Mouse (Mus musculus) inflammation-experienced regulatory T-cells, adult 6 months (primary cell): Measurements from ENCODE around the gene Tcp11l2. TPM values are rescaled to one million over a fixed set of nuclear protein-coding genes. Genes with fewer than 3 reads are reported as not detected.
A peak's percentile ranks its signal among the peaks of the same experiment; 100 is the strongest.

Experiments used
- ATAC-seq: one replicate; pipeline ENCODE4 v1.8.0; 2017
- polyA plus RNA-seq, 3 experiments: library from polyadenylated mRNA; unstranded; fragments of 100-300 nt; shearing (Covaris generic); gene quantifications; one replicate each; pipeline ENCODE4 v1.2.1; 2017

Gene Tcp11l2
- polyA plus RNA-seq, 3 experiments from 2014 or later = 111 to 212 (median 193) TPM

- no peak for ATAC-seq
Measured at GRCm38 (mm10) chr10:84604335-84604734, 27.9 kb downstream of the Tcp11l2 start.

GRCm38 (mm10) chr10:84608361-84608760 lies 31.9 kb downstream of the Tcp11l2 start:
- ATAC-seq = no peak

GRCm38 (mm10) chr10:84610324-84610723 lies 33.9 kb downstream of the Tcp11l2 start:
- no peak for ATAC-seq

GRCm38 (mm10) chr10:84610783-84611182 lies 34.4 kb downstream of the Tcp11l2 start:
- ATAC-seq = no peak

- no peak for ATAC-seq
Measured at GRCm38 (mm10) chr10:84611664-84612063, 35.2 kb downstream of the Tcp11l2 start.

- ATAC-seq = no peak
Measured at GRCm38 (mm10) chr10:84612281-84612680, 35.9 kb downstream of the Tcp11l2 start.

GRCm38 (mm10) chr10:84613366-84613765 lies 36.9 kb downstream of the Tcp11l2 start:
- ATAC-seq = no peak

- no peak for ATAC-seq
Measured at GRCm38 (mm10) chr10:84615076-84615475, 38.6 kb downstream of the Tcp11l2 start.

- peak; percentile 93 for ATAC-seq
Measured at GRCm38 (mm10) chr10:84621826-84622790, 45.7 kb downstream of the Tcp11l2 start, which contains the start of gene Polr3b. Gene Polr3b, plus strand, starts transcription at chr10:84622292.

GRCm38 (mm10) chr10:84631182-84631581 lies 54.8 kb downstream of the Tcp11l2 start:
- peak; percentile 25 for ATAC-seq

- ATAC-seq = peak; percentile 76
Measured at GRCm38 (mm10) chr10:84632005-84632404, 55.6 kb downstream of the Tcp11l2 start.

- no peak for ATAC-seq
Measured at GRCm38 (mm10) chr10:84636656-84637055, 60.2 kb downstream of the Tcp11l2 start.

GRCm38 (mm10) chr10:84638382-84638781 lies 62.0 kb downstream of the Tcp11l2 start:
- no peak for ATAC-seq

- no peak for ATAC-seq
Measured at GRCm38 (mm10) chr10:84639525-84640287, 63.3 kb downstream of the Tcp11l2 start.

GRCm38 (mm10) chr10:84640861-84641260 lies 64.4 kb downstream of the Tcp11l2 start:
- no peak for ATAC-seq

GRCm38 (mm10) chr10:84641576-84641975 lies 65.2 kb downstream of the Tcp11l2 start:
- ATAC-seq = no peak

GRCm38 (mm10) chr10:84645940-84646339 lies 69.5 kb downstream of the Tcp11l2 start:
- no peak for ATAC-seq

- ATAC-seq = peak; percentile 60
Measured at GRCm38 (mm10) chr10:84646506-84647102, 70.2 kb downstream of the Tcp11l2 start.

GRCm38 (mm10) chr10:84647264-84647663 lies 70.8 kb downstream of the Tcp11l2 start:
- no peak for ATAC-seq

- no peak for ATAC-seq
Measured at GRCm38 (mm10) chr10:84648911-84649310, 72.5 kb downstream of the Tcp11l2 start.

GRCm38 (mm10) chr10:84654029-84654428 lies 77.6 kb downstream of the Tcp11l2 start:
- ATAC-seq = no peak

- ATAC-seq = no peak
Measured at GRCm38 (mm10) chr10:84654731-84655130, 78.3 kb downstream of the Tcp11l2 start.

- no peak for ATAC-seq
Measured at GRCm38 (mm10) chr10:84656618-84657017, 80.2 kb downstream of the Tcp11l2 start.
